In genomic region chr16:35596661-35597350, GRCm38 (mm10) we compare ENCODE assay signal across 9 mouse cellular contexts. TPM values are rescaled to one million over a fixed set of nuclear protein-coding genes. Genes with fewer than 3 reads are reported as not detected.
DNase-seq lines count a peak whose midpoint lies in the region; ATAC-seq lines count a peak whose summit lies in the region.
"Had no signal": no experiment of that assay in that cellular context is flagged by ENCODE, and none has a peak within 500 bp of the region (broad histone marks: within the 10 kb centered on the region; RNA-seq: fewer than 3 reads in every experiment).

No protein-coding gene starts in this region.

- H3K27me3 ChIP-seq in embryonic facial prominence, embryonic 14.5 days (replicated peaks; ENCODE audit: control insufficient read depth, insufficient read depth, low read length): no peaks in the 10 kb centered on the region
- H3K27me3 ChIP-seq in neural tube, embryonic 14.5 days (ENCODE audit: control insufficient read depth, insufficient read depth, low read length): no peaks in the 10 kb centered on the region
- H3K27me3 ChIP-seq in heart, embryonic 10.5 days (ENCODE audit: insufficient read depth, poor library complexity, severe bottlenecking): peaks cover 32% of the 10 kb centered on the region

- ATAC-seq in embryonic facial prominence, embryonic 14.5 days (ENCODE audit: low read depth): peak; percentile 64
- peak; percentile 48 for ATAC-seq in neural tube, embryonic 14.5 days (ENCODE audit: low read depth)
- no peak for ATAC-seq in frontal cortex, adult (ENCODE audit: low TSS enrichment)

- no peak overlapping the region for H3K9ac ChIP-seq in embryonic facial prominence, embryonic 14.5 days (ENCODE audit: low read depth, low read length)
- H3K9ac ChIP-seq in neural tube, embryonic 14.5 days (replicated peaks; ENCODE audit: low read depth, low read length): no peak overlapping the region

- peak; percentile 76 for DNase-seq in left cerebral cortex, postnatal 4 days
- no peak for DNase-seq in left cerebral cortex, adult 11 months (ENCODE audit: low spot score)
- peak; percentile 79 for DNase-seq in embryonic facial prominence, embryonic 14.5 days (ENCODE audit: low spot score)
- peak; percentile 39 for DNase-seq in hindlimb bud, embryonic 11.5 days (ENCODE audit: extremely low spot score, low read depth, low spot score)
- no peak for DNase-seq in T-cell, adult 2 months (ENCODE audit: low spot score)
- DNase-seq in heart, embryonic 10.5 days (ENCODE audit: low spot score): no peak
- DNase-seq: heart, adult 2 months had no signal

- intact Hi-C loops in left cerebral cortex, postnatal 4 days (cut with DNase I): no loop called here

- no peak overlapping the region for H3K27ac ChIP-seq in embryonic facial prominence, embryonic 14.5 days (replicated peaks; ENCODE audit: low read depth, low read length)
- H3K27ac ChIP-seq in neural tube, embryonic 14.5 days (ENCODE audit: low read depth, low read length): 0 out of 2 replicates have a peak overlapping the region, but pooled peaks have one; percentile 29
- H3K27ac ChIP-seq in heart, embryonic 10.5 days: no peak overlapping the region
- H3K27ac ChIP-seq: heart, adult 2 months had no signal

- no peak overlapping the region for H3K4me2 ChIP-seq in embryonic facial prominence, embryonic 14.5 days (ENCODE audit: low read depth, low read length)
- H3K4me2 ChIP-seq in neural tube, embryonic 14.5 days (ENCODE audit: low read depth, low read length): no peak overlapping the region

- H3K36me3 ChIP-seq in embryonic facial prominence, embryonic 14.5 days (ENCODE audit: control insufficient read depth, insufficient read depth, low read length): no peaks in the 10 kb centered on the region
- no peaks in the 10 kb centered on the region for H3K36me3 ChIP-seq in neural tube, embryonic 14.5 days (ENCODE audit: control insufficient read depth, insufficient read depth, low read length)
- H3K36me3 ChIP-seq in heart, embryonic 10.5 days: no peaks in the 10 kb centered on the region

- H3K9me3 ChIP-seq in embryonic facial prominence, embryonic 14.5 days (ENCODE audit: control insufficient read depth, low read length): peaks cover 4% of the 10 kb centered on the region; the same call in 1 of the 2 replicates
- no peaks in the 10 kb centered on the region for H3K9me3 ChIP-seq in neural tube, embryonic 14.5 days (ENCODE audit: control insufficient read depth, low read length)
- H3K9me3 ChIP-seq in heart, embryonic 10.5 days: no peaks in the 10 kb centered on the region

- H3K4me3 ChIP-seq in embryonic facial prominence, embryonic 14.5 days (ENCODE audit: low read depth, low read length): no peak overlapping the region
- H3K4me3 ChIP-seq in neural tube, embryonic 14.5 days (ENCODE audit: low read depth, low read length): no peak overlapping the region
- H3K4me3 ChIP-seq in heart, embryonic 10.5 days: no peak overlapping the region
- H3K4me3 ChIP-seq: heart, adult 2 months had no signal

- peaks cover 38% of the 10 kb centered on the region for H3K4me1 ChIP-seq in embryonic facial prominence, embryonic 14.5 days (ENCODE audit: control insufficient read depth, insufficient read depth, low read length)
- peaks cover 32% of the 10 kb centered on the region for H3K4me1 ChIP-seq in neural tube, embryonic 14.5 days (ENCODE audit: control insufficient read depth, insufficient read depth, low read length)
- peaks cover 19% of the 10 kb centered on the region for H3K4me1 ChIP-seq in heart, embryonic 10.5 days

- 25% methylated on average over 8 of the region's 8 CpGs for WGBS in embryonic facial prominence, embryonic 14.5 days
- WGBS in neural tube, embryonic 14.5 days: 19% methylated on average over 8 of the region's 8 CpGs
- 53% methylated on average over 8 of the region's 8 CpGs for WGBS in heart, embryonic 10.5 days

RNA-seq across cellular contexts. Expression of gene Sema5b, which starts 55.9 kb away (rescaled TPM):
- 10 to 100 TPM; 29.9 to 30.5 TPM for total RNA-seq in left cerebral cortex, postnatal 4 days (2021)
- polyA plus RNA-seq in embryonic facial prominence, embryonic 14.5 days (2014; fragmentation: Nextera tagmentation; extraction: Ambion mirVana): 5.5 and 8.0 TPM in 2 replicates
- polyA plus RNA-seq in neural tube, embryonic 14.5 days (2014; fragmentation: Nextera tagmentation; extraction: Ambion mirVana): 18.1 and 21.4 TPM in 2 replicates
- polyA plus RNA-seq in heart, embryonic 10.5 days (2016; fragmentation: Nextera tagmentation; extraction: Ambion mirVana): 1.5 and 2.2 TPM in 2 replicates

Comparison
In these comparisons a context has a peak if more than half of its experiments do, and no peak if none do; other contexts are left out.
1. DNase-seq: peak in left cerebral cortex, postnatal 4 days (single experiment), embryonic facial prominence, embryonic 14.5 days (single experiment) and hindlimb bud, embryonic 11.5 days (single experiment); none in left cerebral cortex, adult 11 months (single experiment), T-cell, adult 2 months (single experiment) and heart, embryonic 10.5 days (single experiment).